ENCODE assay signal across 8 mouse cellular contexts in genomic region chr13:94139713-94140445, GRCm38 (mm10).
DNase-seq lines count a peak whose midpoint lies in the region; ATAC-seq and TF ChIP-seq lines count a peak whose summit lies in the region.
"Had no signal": no experiment of that assay in that cellular context is flagged by ENCODE, and none has a peak within 500 bp of the region (broad histone marks: within the 10 kb centered on the region; RNA-seq: fewer than 3 reads in every experiment).

No protein-coding gene starts in this region.

- ATAC-seq in liver, postnatal 0 days, result no peak
- no peak for ATAC-seq in forebrain, embryonic 15.5 days (replicated peaks)

- peaks cover 54% of the 10 kb centered on the region for H3K79me2 ChIP-seq in myocyte (ENCODE audit: control insufficient read depth, insufficient read depth)

- no peak for DNase-seq in liver, postnatal 0 days
- no peak for DNase-seq in liver
- no peak for DNase-seq in embryonic facial prominence, embryonic 10.5 days (ENCODE audit: low spot score)
- DNase-seq in heart, embryonic 10.5 days (ENCODE audit: low spot score), result no peak
- no peak for DNase-seq in layer of hippocampus, postnatal 14 days (ENCODE audit: low spot score in 2 of 2)

- peaks cover 3% of the 10 kb centered on the region for H3K4me1 ChIP-seq in liver, postnatal 0 days (ENCODE audit: insufficient read depth)
- H3K4me1 ChIP-seq in embryonic facial prominence, embryonic 10.5 days, result peaks cover 81% of the 10 kb centered on the region
- H3K4me1 ChIP-seq in heart, embryonic 10.5 days, result peaks cover 74% of the 10 kb centered on the region
- H3K4me1 ChIP-seq in forebrain, embryonic 15.5 days, result peaks cover 22% of the 10 kb centered on the region

- no peak overlapping the region for H3K4me3 ChIP-seq in liver, postnatal 0 days (ENCODE audit: low read depth, low read length)
- H3K4me3 ChIP-seq in embryonic facial prominence, embryonic 10.5 days, result no peak overlapping the region
- H3K4me3 ChIP-seq in heart, embryonic 10.5 days, result no peak overlapping the region
- H3K4me3 ChIP-seq in myocyte, result no peak overlapping the region
- H3K4me3 ChIP-seq in forebrain, embryonic 15.5 days, result no peak overlapping the region
- H3K4me3 ChIP-seq: forebrain, embryonic 12.5 days had no signal

- TF ChIP-seq POLR2A in myocyte (IDR thresholded peaks at IDR 0.05; ENCODE audit: insufficient read length, low read depth), result no peak

- H3K27ac ChIP-seq in liver, postnatal 0 days (ENCODE audit: low read depth), result peak overlapping the region; percentile 29; the same call in 1 of the 2 replicates
- peak overlapping the region; percentile 69 for H3K27ac ChIP-seq in embryonic facial prominence, embryonic 10.5 days (replicated peaks)
- H3K27ac ChIP-seq in heart, embryonic 10.5 days, result 0 out of 2 replicates have a peak overlapping the region, but pooled peaks have one; percentile 2
- no peak overlapping the region for H3K27ac ChIP-seq in forebrain, embryonic 15.5 days (replicated peaks)
- H3K27ac ChIP-seq: forebrain, embryonic 12.5 days had no signal

- no peaks in the 10 kb centered on the region for H3K27me3 ChIP-seq in liver, postnatal 0 days (ENCODE audit: insufficient read depth, low read length)
- peaks cover 9% of the 10 kb centered on the region; the same call in 1 of the 2 replicates for H3K27me3 ChIP-seq in embryonic facial prominence, embryonic 10.5 days (replicated peaks; ENCODE audit: low read depth, poor library complexity, severe bottlenecking)
- no peaks in the 10 kb centered on the region; the same call in 1 of the 2 replicates for H3K27me3 ChIP-seq in heart, embryonic 10.5 days (ENCODE audit: insufficient read depth, poor library complexity, severe bottlenecking)
- H3K27me3 ChIP-seq in myocyte (ENCODE audit: control insufficient read depth, insufficient read depth, insufficient read length), result no peaks in the 10 kb centered on the region
- H3K27me3 ChIP-seq in forebrain, embryonic 15.5 days, result no peaks in the 10 kb centered on the region

- H3K36me3 ChIP-seq in liver, postnatal 0 days (replicated peaks; ENCODE audit: insufficient read depth, low read length), result no peaks in the 10 kb centered on the region
- no peaks in the 10 kb centered on the region for H3K36me3 ChIP-seq in embryonic facial prominence, embryonic 10.5 days (replicated peaks)
- H3K36me3 ChIP-seq in heart, embryonic 10.5 days, result no peaks in the 10 kb centered on the region
- H3K36me3 ChIP-seq in myocyte (ENCODE audit: control insufficient read depth, insufficient read depth), result peaks cover 16% of the 10 kb centered on the region
- no peaks in the 10 kb centered on the region for H3K36me3 ChIP-seq in forebrain, embryonic 15.5 days
- H3K36me3 ChIP-seq: forebrain, embryonic 12.5 days had no signal

- no peak overlapping the region for H3K4me2 ChIP-seq in liver, postnatal 0 days (ENCODE audit: low read depth, low read length)
- H3K4me2 ChIP-seq in myocyte (ENCODE audit: low read depth), result peak overlapping the region; percentile 16
- H3K4me2 ChIP-seq in forebrain, embryonic 15.5 days (replicated peaks), result no peak overlapping the region
- H3K4me2 ChIP-seq: forebrain, embryonic 12.5 days had no signal

- no peak for TF ChIP-seq EP300 in liver, postnatal 0 days (IDR thresholded peaks at IDR 0.05; ENCODE audit: low read depth)

- no peak overlapping the region for H3K9ac ChIP-seq in liver, postnatal 0 days (replicated peaks)
- no peak overlapping the region for H3K9ac ChIP-seq in forebrain, embryonic 15.5 days (replicated peaks)
- H3K9ac ChIP-seq: forebrain, embryonic 12.5 days had no signal

- TF ChIP-seq CTCF in liver, postnatal 0 days (IDR thresholded peaks at IDR 0.05; ENCODE audit: low read depth), result no peak

- 61% methylated on average over 14 of the region's 14 CpGs for WGBS in liver, postnatal 0 days (ENCODE audit: insufficient replicate concordance)
- 57% methylated on average over 14 of the region's 14 CpGs for WGBS in embryonic facial prominence, embryonic 10.5 days
- 63% methylated on average over 14 of the region's 14 CpGs for WGBS in heart, embryonic 10.5 days
- WGBS in forebrain, embryonic 15.5 days, result 66% methylated on average over 14 of the region's 14 CpGs

- H3K9me3 ChIP-seq in liver, postnatal 0 days (ENCODE audit: low read length), result no peaks in the 10 kb centered on the region
- H3K9me3 ChIP-seq in embryonic facial prominence, embryonic 10.5 days, result no peaks in the 10 kb centered on the region
- no peaks in the 10 kb centered on the region for H3K9me3 ChIP-seq in heart, embryonic 10.5 days
- H3K9me3 ChIP-seq in forebrain, embryonic 15.5 days, result no peaks in the 10 kb centered on the region
- H3K9me3 ChIP-seq: forebrain, embryonic 12.5 days had no signal

- H3ac ChIP-seq in myocyte (ENCODE audit: control insufficient read depth, insufficient read length), result no peak overlapping the region

TF ChIP-seq in myocyte, 11 proteins besides CTCF, POLR2A, EP300 and RAD21:
- peak in 2 of 3 experiments; percentile 63 to 71 for TF ChIP-seq MYOD1 (IDR thresholded peaks at IDR 0.05; ENCODE audit: control insufficient read depth in 1 of 3, insufficient read length in 2 of 3, low read depth in 2 of 3)
- no peak for TF ChIP-seq CEBPB (IDR thresholded peaks at IDR 0.05; ENCODE audit: insufficient read depth, poor library complexity, severe bottlenecking)
- TF ChIP-seq POLR2AphosphoS2 (IDR thresholded peaks at IDR 0.05; ENCODE audit: insufficient read length, low read depth), result peak; percentile 47
